Mouse (Mus musculus): Measurements from ENCODE around the gene Ago4.

DNA sequence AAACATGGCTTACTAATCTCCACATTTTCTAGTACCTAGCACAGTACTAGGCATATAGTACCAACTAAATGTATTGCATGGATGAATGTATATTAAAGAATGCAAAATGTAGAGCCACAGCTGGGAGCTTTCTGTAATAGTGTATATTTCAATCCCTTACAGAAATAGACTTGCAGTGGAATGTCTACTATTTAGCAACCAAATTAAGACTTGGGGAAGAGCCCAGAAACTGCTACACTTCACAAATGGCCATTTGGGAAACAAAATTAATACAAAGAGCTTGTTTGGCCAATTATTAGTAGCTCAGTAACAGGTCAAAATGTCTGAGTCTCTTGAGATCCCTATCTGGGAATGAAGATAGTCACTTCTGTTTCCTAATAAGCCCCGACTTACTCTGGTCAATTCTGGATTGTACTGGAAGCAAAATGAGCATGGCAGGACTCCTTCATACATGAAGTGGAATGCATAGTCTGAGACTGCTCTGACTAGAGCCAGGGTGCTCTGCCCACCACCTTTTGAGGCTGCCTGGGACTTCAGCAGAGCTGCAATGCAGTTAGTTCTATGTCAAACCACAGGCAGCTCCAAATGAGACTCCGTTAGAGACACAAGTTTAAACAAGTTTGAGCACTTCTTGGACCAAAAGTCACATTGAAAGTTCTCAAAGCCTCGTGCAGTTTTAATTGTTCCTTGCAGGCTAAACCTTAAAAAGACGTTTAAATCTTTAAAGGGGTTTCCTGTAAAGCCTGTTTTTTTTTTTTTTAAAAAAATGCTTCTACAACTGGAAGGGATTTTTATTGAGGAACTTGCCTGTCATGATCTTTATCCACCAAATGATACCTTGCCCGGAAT, 37.1 kb downstream of the Ago4 start:
- no peak for TF ChIP-seq POLR2A (IDR thresholded peaks at IDR 0.05; ENCODE audit: extremely low read depth, insufficient read depth, low read length)
- TF ChIP-seq CTCF (IDR thresholded peaks at IDR 0.05; ENCODE audit: low read depth, low read length), result no peak
